Mouse (Mus musculus) lung, postnatal 0 days (tissue): Measurements from ENCODE around the gene Rnf5. TPM values are rescaled to one million over a fixed set of nuclear protein-coding genes. Genes with fewer than 3 reads are reported as not detected.

ENCODE experiments used
- ATAC-seq: fragments of 200-750 bp; cut with Nextera tagmentation; 2 replicates; pipeline ENCODE4 v1.8.0; 2017; ENCODE audit warnings: moderate library complexity
- DNase-seq: peaks from one replicate; pipeline ENCODE4 v3.0.0-alpha.2; 2016; ENCODE audit warnings: low spot score
- H3K27ac ChIP-seq: fragments of 300-500 bp; sonication (generic); 2 replicates; pipeline ENCODE4 v1.5.1; 2014; ENCODE audit warnings: antibody characterized with exemption, mild to moderate bottlenecking, low read length, mixed read lengths
- H3K27me3 ChIP-seq: fragments of 300-500 bp; sonication (generic); replicated peaks from 2 replicates; pipeline ENCODE4 v1.6.1; 2014; ENCODE audit warnings: low read length, mixed read lengths; ENCODE audit not compliant: insufficient read depth
- H3K36me3 ChIP-seq: fragments of 300-500 bp; sonication (generic); 2 replicates; pipeline ENCODE4 v1.6.1; 2014; ENCODE audit warnings: low read length, mixed read lengths; ENCODE audit not compliant: insufficient read depth
- H3K4me1 ChIP-seq: fragments of 300-500 bp; sonication (generic); 2 replicates; pipeline ENCODE4 v1.6.1; 2014; ENCODE audit warnings: antibody characterized with exemption, low read depth, low read length, mixed read lengths; ENCODE audit not compliant: insufficient read depth
- H3K4me2 ChIP-seq: fragments of 300-500 bp; sonication (generic); replicated peaks from 2 replicates; pipeline ENCODE4 v1.6.1; 2014; ENCODE audit warnings: low read depth, mild to moderate bottlenecking, low read length, moderate library complexity, mixed read lengths
- H3K4me3 ChIP-seq: fragments of 300-500 bp; sonication (generic); 2 replicates; pipeline ENCODE4 v1.5.1; 2014; ENCODE audit warnings: low read depth, low read length
- H3K9ac ChIP-seq: fragments of 300-500 bp; sonication (generic); replicated peaks from 2 replicates; pipeline ENCODE4 v1.6.1; 2014; ENCODE audit warnings: low read depth, mild to moderate bottlenecking
- H3K9me3 ChIP-seq: fragments of 300-500 bp; sonication (generic); 2 replicates; pipeline ENCODE4 v1.6.1; 2016; ENCODE audit warnings: low read length, mixed read lengths
- CTCF ChIP-seq: IDR thresholded peaks from 2 replicates; pipeline ENCODE4 v1.5.1; 2016; ENCODE audit warnings: antibody characterized with exemption, mild to moderate bottlenecking
- EP300 ChIP-seq: IDR thresholded peaks from 2 replicates; pipeline ENCODE4 v1.6.1; 2016; ENCODE audit warnings: antibody characterized with exemption, mild to moderate bottlenecking, control low read depth
- WGBS: fragments of 180-500 bp; shearing (Covaris S2); extraction: QIAGEN DNeasy Blood & Tissue Kit; methylation state at CpG from one replicate; pipeline ENCODE4 v1.1.7; 2014; 5-methylcytosine and 5-hydroxymethylcytosine counted together
- polyA plus RNA-seq: library from polyadenylated mRNA; unstranded; fragments of >200 nt; fragmentation: Nextera tagmentation; extraction: Ambion mirVana; gene quantifications from 2 replicates; pipeline ENCODE4 v1.2.1, GENCODE M21; 2015

Gene Rnf5
- polyA plus RNA-seq, 1 experiment from 2014 or later: 81.5 TPM

- ATAC-seq (peak; percentile 85), DNase-seq (peak; percentile 100)
- Histone ChIP-seq H3K9ac (peak within 1 kb of the TSS; percentile 46), H3K4me3 (peak within 1 kb of the TSS; percentile 81), H3K27me3 (no peaks in the 10 kb centered on the region), H3K4me1 (peaks cover 21% of the 10 kb centered on the region), H3K9me3 (no peaks in the 10 kb centered on the region), H3K4me2 (peak within 1 kb of the TSS; percentile 96), H3K36me3 (no peaks in the 10 kb centered on the region), H3K27ac (peak within 1 kb of the TSS; percentile 96)
- under 1% methylated on average over 34 of the region's 35 CpGs for WGBS
- TF ChIP-seq CTCF (no peak), EP300 (no peak)
Observed at GRCm38 (mm10) chr17:34604061-34604508, 595 bp upstream of the Rnf5 start, which contains the start of gene Agpat1. Gene Agpat1, plus strand, starts transcription at chr17:34604262.

GRCm38 (mm10) chr17:34601796-34602195, 1.7 kb downstream of the Rnf5 start:
- no peak for ATAC-seq
- H3K36me3 ChIP-seq: no peaks in the 10 kb centered on the region
- no peak overlapping the region for H3K4me3 ChIP-seq
- WGBS: 57% methylated on average over 12 of the region's 12 CpGs
- H3K9ac ChIP-seq: no peak overlapping the region
- H3K9me3 ChIP-seq: no peaks in the 10 kb centered on the region
- TF ChIP-seq CTCF (no peak), EP300 (no peak; the same call in 1 of the 2 replicates)
- H3K27me3 ChIP-seq: no peaks in the 10 kb centered on the region
- no peak for DNase-seq
- peaks cover 20% of the 10 kb centered on the region for H3K4me1 ChIP-seq
- H3K27ac ChIP-seq: peak overlapping the region; percentile 66
- peak overlapping the region; percentile 30; the same call in 1 of the 2 replicates for H3K4me2 ChIP-seq

- peak overlapping the region; percentile 56 for H3K9ac ChIP-seq
- ATAC-seq (no peak), DNase-seq (no peak)
- H3K27ac ChIP-seq: peak overlapping the region; percentile 88; the same call in 1 of the 2 replicates
- H3K36me3 ChIP-seq: 0 out of 2 replicates have a peak, but pooled peaks cover 5% of the 10 kb centered on the region
- H3K4me2 ChIP-seq: peak overlapping the region; percentile 54
- H3K27me3 ChIP-seq: no peaks in the 10 kb centered on the region
- H3K4me3 ChIP-seq: peak overlapping the region; percentile 40
- H3K9me3 ChIP-seq: no peaks in the 10 kb centered on the region
- no peak for TF ChIP-seq CTCF
- no peak for TF ChIP-seq EP300
- WGBS: 74% methylated on average over 9 of the region's 9 CpGs
- H3K4me1 ChIP-seq: peaks cover 21% of the 10 kb centered on the region
Observed at GRCm38 (mm10) chr17:34599891-34600290, 3.6 kb downstream of the Rnf5 start.

DNA sequence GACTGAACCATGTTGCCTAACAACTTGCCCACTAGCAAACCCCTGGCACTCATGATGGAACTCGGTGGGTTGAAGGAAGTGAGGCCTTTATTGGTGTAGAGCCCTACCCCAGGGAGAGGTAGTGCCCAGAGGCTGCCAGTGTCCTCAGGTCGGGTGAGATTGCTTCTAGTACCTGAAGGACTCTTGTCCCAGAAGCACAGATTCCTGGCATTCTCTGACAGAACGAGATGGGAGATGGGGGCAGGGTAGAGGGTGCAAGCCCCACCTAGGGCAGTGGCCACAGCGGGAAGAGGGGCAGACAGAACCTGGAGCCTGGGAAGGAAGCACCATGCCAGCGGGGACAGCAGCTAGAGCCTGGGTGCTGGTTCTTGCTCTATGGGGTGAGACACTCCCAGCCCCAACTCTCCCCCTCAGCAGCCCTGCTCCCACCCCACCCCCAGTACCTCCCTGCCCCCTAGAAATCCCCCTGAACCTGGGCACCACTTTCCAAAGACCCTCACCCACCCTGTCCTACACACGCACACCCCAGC, 5.9 kb downstream of the Rnf5 start, which contains the start of gene Ager:
Ager (plus strand) TSS at position 297 of the 530 bp plus-strand sequence.
- Histone ChIP-seq H3K27me3 (no peaks in the 10 kb centered on the region), H3K4me2 (peak within 1 kb of the TSS; percentile 54), H3K4me1 (peaks cover 12% of the 10 kb centered on the region; the same call in 1 of the 2 replicates), H3K9me3 (no peaks in the 10 kb centered on the region), H3K4me3 (peak within 1 kb of the TSS; percentile 40), H3K9ac (peak within 1 kb of the TSS; percentile 56), H3K36me3 (peaks cover 11% of the 10 kb centered on the region; the same call in 1 of the 2 replicates), H3K27ac (peak within 1 kb of the TSS; percentile 88)
- WGBS: 10% methylated on average over 5 of the region's 6 CpGs
- DNase-seq (peak; percentile 92), ATAC-seq (peak; percentile 84)
- TF ChIP-seq EP300: peak; percentile 95
- TF ChIP-seq CTCF: no peak

- Histone ChIP-seq H3K4me2 (peak overlapping the region; percentile 32; the same call in 1 of the 2 replicates), H3K4me3 (no peak overlapping the region), H3K9ac (no peak overlapping the region), H3K36me3 (peaks cover 11% of the 10 kb centered on the region; the same call in 1 of the 2 replicates), H3K9me3 (no peaks in the 10 kb centered on the region), H3K4me1 (peaks cover 7% of the 10 kb centered on the region; the same call in 1 of the 2 replicates), H3K27me3 (no peaks in the 10 kb centered on the region), H3K27ac (peak overlapping the region; percentile 88)
- WGBS: 33% methylated on average over 8 of the region's 8 CpGs
- DNase-seq (peak; percentile 78), ATAC-seq (peak; percentile 45)
- TF ChIP-seq EP300: peak; percentile 63; the same call in 1 of the 2 replicates
- TF ChIP-seq CTCF: no peak
Observed at GRCm38 (mm10) chr17:34596098-34596497, 7.4 kb downstream of the Rnf5 start.

DNA sequence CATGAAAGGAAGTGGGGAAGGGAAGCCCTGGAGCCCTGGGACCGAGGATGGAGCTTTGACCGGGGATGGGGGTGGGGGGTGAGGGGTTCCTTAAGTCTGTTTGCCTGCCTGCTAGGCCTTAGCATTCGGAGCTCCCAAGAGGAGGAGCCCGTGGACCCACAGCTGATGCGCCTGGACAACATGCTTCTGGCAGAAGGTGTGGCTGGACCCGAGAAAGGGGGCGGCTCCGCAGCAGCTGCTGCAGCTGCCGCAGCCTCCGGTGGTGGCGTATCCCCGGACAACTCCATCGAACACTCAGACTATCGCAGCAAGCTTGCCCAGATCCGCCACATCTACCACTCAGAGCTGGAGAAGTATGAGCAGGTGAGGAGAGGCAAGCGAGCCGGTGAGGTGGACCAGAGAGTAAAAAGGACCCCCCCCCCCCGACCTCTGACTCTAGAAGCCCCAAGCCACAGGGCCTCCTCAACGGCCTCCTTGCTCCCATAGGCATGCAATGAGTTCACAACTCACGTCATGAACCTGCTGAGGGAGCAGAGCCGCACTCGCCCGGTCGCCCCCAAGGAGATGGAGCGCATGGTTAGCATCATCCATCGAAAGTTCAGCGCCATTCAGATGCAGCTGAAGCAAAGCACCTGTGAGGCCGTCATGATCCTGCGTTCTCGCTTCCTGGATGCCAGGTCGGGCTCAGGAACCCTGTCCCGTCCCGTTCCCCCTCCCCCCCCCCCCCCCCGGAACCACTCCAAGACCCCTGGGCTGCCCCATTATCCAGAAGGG, 9.6 kb downstream of the Rnf5 start:
- peaks cover 22% of the 10 kb centered on the region; the same call in 1 of the 2 replicates for H3K4me1 ChIP-seq
- peak; percentile 61 for DNase-seq

More for the DNA sequence above, 9.6 kb downstream of the Rnf5 start:
- TF ChIP-seq EP300 (no peak), CTCF (peak; percentile 28)
- Histone ChIP-seq H3K9me3 (no peaks in the 10 kb centered on the region), H3K4me2 (peak overlapping the region; percentile 96), H3K4me3 (peak overlapping the region; percentile 86), H3K27ac (peak overlapping the region; percentile 97), H3K27me3 (no peaks in the 10 kb centered on the region), H3K36me3 (peaks cover 11% of the 10 kb centered on the region; the same call in 1 of the 2 replicates), H3K9ac (peak overlapping the region; percentile 84)
- ATAC-seq: no peak
- 46% methylated on average over 34 of the region's 34 CpGs for WGBS
